Mouse (Mus musculus) A20 (cell line): ENCODE results near the gene Ehd4.

Source experiments
- DNase-seq: peaks from one replicate; pipeline ENCODE4 v3.0.0-alpha.2; 2011; ENCODE audit warnings: low read depth, low spot score

Gene Ehd4

GRCm38 (mm10) chr2:120040991-120041390 is 113.4 kb downstream of the Ehd4 start:
- no peak for DNase-seq
